Mouse (Mus musculus) hindbrain, embryonic 12.5 days (tissue): ENCODE results near the gene Dzip1. TPM values are rescaled to one million over a fixed set of nuclear protein-coding genes. Genes with fewer than 3 reads are reported as not detected.

Source experiments
- ATAC-seq: fragments of 200-750 bp; cut with Nextera tagmentation; 2 replicates; pipeline ENCODE4 v1.8.0; 2017; ENCODE audit warnings: moderate TSS enrichment; ENCODE audit not compliant: low FRiP score
- H3K27ac ChIP-seq: fragments of 300-500 bp; sonication (generic); 2 replicates; pipeline ENCODE4 v1.5.1; 2016; ENCODE audit warnings: mild to moderate bottlenecking
- H3K27me3 ChIP-seq: fragments of 300-500 bp; sonication (generic); 2 replicates; pipeline ENCODE4 v1.6.1; 2016; ENCODE audit warnings: mild to moderate bottlenecking
- H3K36me3 ChIP-seq: fragments of 300-500 bp; sonication (generic); 2 replicates; pipeline ENCODE4 v1.6.1; 2016; ENCODE audit warnings: mild to moderate bottlenecking
- H3K4me1 ChIP-seq: fragments of 300-500 bp; sonication (generic); 2 replicates; pipeline ENCODE4 v1.6.1; 2016
- H3K4me2 ChIP-seq: fragments of 300-500 bp; sonication (generic); replicated peaks from 2 replicates; pipeline ENCODE4 v1.6.1; 2016; ENCODE audit warnings: mild to moderate bottlenecking
- H3K4me3 ChIP-seq: fragments of 300-500 bp; sonication (generic); 2 replicates; pipeline ENCODE4 v1.5.1; 2016; ENCODE audit warnings: mild to moderate bottlenecking
- H3K9ac ChIP-seq: fragments of 300-500 bp; sonication (generic); 2 replicates; pipeline ENCODE4 v1.6.1; 2016; ENCODE audit warnings: mild to moderate bottlenecking, moderate library complexity
- H3K9me3 ChIP-seq: fragments of 300-500 bp; sonication (generic); replicated peaks from 2 replicates; pipeline ENCODE4 v1.6.1; 2016; ENCODE audit warnings: mild to moderate bottlenecking
- WGBS: fragments of 180-500 bp; shearing (Covaris S2); methylation state at CpG from one replicate; pipeline ENCODE4 v1.1.7; 2016; 5-methylcytosine and 5-hydroxymethylcytosine counted together
- polyA plus RNA-seq: library from polyadenylated mRNA; unstranded; fragments of >200 nt; fragmentation: Nextera tagmentation; extraction: Ambion mirVana; gene quantifications from 2 replicates; pipeline ENCODE4 v1.2.1, GENCODE M21; 2016

The Dzip1 gene
- polyA plus RNA-seq, 1 experiment from 2014 or later: 46.3 TPM

DNA sequence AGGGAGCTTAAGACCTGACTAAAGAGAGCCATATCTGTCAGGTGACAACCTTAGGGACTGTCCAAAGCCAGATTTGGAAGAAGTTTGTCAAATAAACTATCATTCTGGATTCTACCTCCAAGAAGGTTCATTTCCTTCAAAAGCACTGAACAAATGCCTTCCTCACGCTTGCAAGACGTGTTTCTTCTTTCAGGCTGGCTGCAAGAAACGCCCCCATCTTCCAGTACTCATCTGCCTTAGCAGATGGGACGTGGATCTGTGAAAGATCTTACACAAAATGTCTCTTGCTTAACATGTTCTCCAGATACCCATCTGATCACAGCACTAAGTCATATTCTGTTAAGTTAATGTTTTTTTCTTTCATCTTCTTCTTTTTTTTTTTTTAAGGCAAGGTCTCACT is 35.2 kb downstream of the Dzip1 start:
- Histone ChIP-seq H3K27me3 (no peaks in the 10 kb centered on the region), H3K36me3 (peaks cover 86% of the 10 kb centered on the region)
- WGBS: 89% methylated on average over 4 of the region's 4 CpGs

DNA sequence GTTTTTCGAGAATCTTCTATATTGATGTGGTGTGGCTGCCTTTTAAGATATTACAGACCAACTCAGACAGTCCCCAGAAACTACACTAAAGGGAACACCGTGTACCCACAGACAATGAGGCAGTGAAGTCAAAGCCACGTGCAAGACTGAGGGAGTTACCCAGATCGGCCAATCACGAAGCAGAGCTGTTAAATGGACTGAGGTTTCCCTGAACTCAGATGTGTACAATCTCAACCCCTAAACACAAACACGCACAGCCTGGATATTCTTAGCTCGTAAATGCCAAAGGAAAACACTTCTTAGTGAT is 41.1 kb downstream of the Dzip1 start:
- H3K27me3 ChIP-seq: no peaks in the 10 kb centered on the region
- 90% methylated on average over 7 of the region's 7 CpGs for WGBS
- ATAC-seq: no peak
- no peak overlapping the region for H3K4me2 ChIP-seq
- H3K27ac ChIP-seq: no peak overlapping the region
- H3K9ac ChIP-seq: no peak overlapping the region
- H3K4me3 ChIP-seq: no peak overlapping the region
- no peaks in the 10 kb centered on the region for H3K4me1 ChIP-seq
- no peaks in the 10 kb centered on the region for H3K9me3 ChIP-seq
- peaks cover 85% of the 10 kb centered on the region for H3K36me3 ChIP-seq

More for the DNA sequence above, 35.2 kb downstream of the Dzip1 start:
- Histone ChIP-seq H3K27ac (no peak overlapping the region), H3K4me2 (no peak overlapping the region), H3K9me3 (no peaks in the 10 kb centered on the region), H3K4me1 (no peaks in the 10 kb centered on the region), H3K4me3 (no peak overlapping the region), H3K9ac (no peak overlapping the region)
- no peak for ATAC-seq

- Histone ChIP-seq H3K4me1 (no peaks in the 10 kb centered on the region), H3K9ac (no peak overlapping the region), H3K27ac (no peak overlapping the region), H3K36me3 (peaks cover 85% of the 10 kb centered on the region), H3K9me3 (no peaks in the 10 kb centered on the region), H3K4me3 (no peak overlapping the region), H3K27me3 (no peaks in the 10 kb centered on the region), H3K4me2 (no peak overlapping the region)
- WGBS: 91% methylated on average over 18 of the region's 18 CpGs
- no peak for ATAC-seq
Measured at GRCm38 (mm10) chr14:118883344-118884249, 41.7 kb downstream of the Dzip1 start.

- Histone ChIP-seq H3K27ac (no peak overlapping the region), H3K4me1 (no peaks in the 10 kb centered on the region), H3K9ac (no peak overlapping the region), H3K9me3 (no peaks in the 10 kb centered on the region), H3K27me3 (no peaks in the 10 kb centered on the region), H3K4me2 (no peak overlapping the region), H3K36me3 (peaks cover 74% of the 10 kb centered on the region), H3K4me3 (no peak overlapping the region)
- 77% methylated on average over 10 of the region's 10 CpGs for WGBS
- no peak for ATAC-seq
Measured at GRCm38 (mm10) chr14:118880696-118881095, 44.6 kb downstream of the Dzip1 start.

- H3K9me3 ChIP-seq: no peaks in the 10 kb centered on the region
- H3K36me3 ChIP-seq: peaks cover 75% of the 10 kb centered on the region
- ATAC-seq: no peak
- WGBS: 86% methylated on average over 11 of the region's 11 CpGs
- H3K4me2 ChIP-seq: no peak overlapping the region
- no peak overlapping the region for H3K4me3 ChIP-seq
- H3K4me1 ChIP-seq: no peaks in the 10 kb centered on the region
- no peaks in the 10 kb centered on the region for H3K27me3 ChIP-seq
- H3K27ac ChIP-seq: no peak overlapping the region
- H3K9ac ChIP-seq: no peak overlapping the region
Measured at GRCm38 (mm10) chr14:118878346-118878910, 46.8 kb downstream of the Dzip1 start.

DNA sequence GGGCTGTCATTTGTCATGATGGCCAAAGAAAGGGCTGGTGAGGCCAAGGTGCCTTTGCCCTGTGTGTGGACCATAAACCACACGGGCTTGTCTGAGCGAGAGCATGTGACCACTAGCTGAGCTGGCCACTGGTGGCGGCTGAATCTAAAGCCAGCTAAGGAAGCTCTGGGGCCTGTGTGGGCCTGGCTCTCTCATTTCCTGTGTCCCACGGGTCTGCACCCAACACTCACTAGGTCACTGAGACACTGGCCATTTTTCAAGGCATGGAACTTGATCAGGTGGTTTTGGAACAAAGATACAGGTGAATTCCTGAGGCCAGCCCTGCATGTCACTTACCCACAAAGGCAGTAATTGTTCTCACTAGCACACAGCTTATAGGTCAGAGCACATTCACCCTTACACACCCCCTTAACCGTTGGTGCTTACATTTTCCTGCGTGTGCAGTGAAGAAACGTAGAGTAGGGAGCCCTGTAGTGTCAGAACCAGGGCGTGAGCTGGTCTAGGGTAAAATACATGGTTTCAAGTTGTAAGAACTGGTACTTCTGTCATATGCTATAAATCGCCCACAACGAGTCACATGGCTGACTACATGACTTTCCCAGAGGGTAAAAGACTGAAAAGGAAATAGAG is 50.4 kb downstream of the Dzip1 start:
- H3K27ac ChIP-seq: no peak overlapping the region
- WGBS: 79% methylated on average over 10 of the region's 10 CpGs
- H3K9me3 ChIP-seq: no peaks in the 10 kb centered on the region
- no peaks in the 10 kb centered on the region for H3K27me3 ChIP-seq
- no peak for ATAC-seq
- H3K4me3 ChIP-seq: no peak overlapping the region
- no peak overlapping the region for H3K9ac ChIP-seq
- no peak overlapping the region for H3K4me2 ChIP-seq
- H3K36me3 ChIP-seq: peaks cover 58% of the 10 kb centered on the region
- no peaks in the 10 kb centered on the region for H3K4me1 ChIP-seq

- Histone ChIP-seq H3K4me1 (no peaks in the 10 kb centered on the region), H3K9ac (no peak overlapping the region), H3K4me3 (no peak overlapping the region), H3K4me2 (no peak overlapping the region), H3K36me3 (peaks cover 51% of the 10 kb centered on the region), H3K27me3 (no peaks in the 10 kb centered on the region), H3K9me3 (no peaks in the 10 kb centered on the region), H3K27ac (no peak overlapping the region)
- no peak for ATAC-seq
- 91% methylated on average over 4 of the region's 4 CpGs for WGBS
Measured at GRCm38 (mm10) chr14:118874126-118874525, 51.1 kb downstream of the Dzip1 start.

DNA sequence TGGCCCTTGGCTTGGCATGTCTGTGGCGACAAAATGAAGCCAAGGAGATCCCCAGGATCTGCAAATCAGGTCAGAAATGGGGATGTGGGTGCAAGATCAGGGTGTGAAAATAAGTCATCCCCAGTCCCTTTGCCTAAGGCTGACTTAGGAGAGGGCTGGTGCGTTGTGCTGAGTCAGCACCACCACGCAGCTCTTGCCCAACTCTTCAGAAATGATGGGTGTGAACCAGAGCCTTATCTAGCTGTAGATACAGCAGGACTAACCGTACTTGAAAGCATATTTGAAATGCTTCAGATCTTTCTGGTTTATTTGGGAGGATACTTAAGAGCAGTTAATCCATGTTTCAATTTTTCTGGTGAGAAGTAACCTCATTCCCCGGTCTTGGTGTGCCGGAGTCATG is 55.5 kb downstream of the Dzip1 start:
- peaks cover 22% of the 10 kb centered on the region for H3K36me3 ChIP-seq
- WGBS: 95% methylated on average over 6 of the region's 6 CpGs
- H3K27me3 ChIP-seq: no peaks in the 10 kb centered on the region
- H3K9me3 ChIP-seq: no peaks in the 10 kb centered on the region
- H3K9ac ChIP-seq: no peak overlapping the region
- H3K4me1 ChIP-seq: peaks cover 5% of the 10 kb centered on the region; the same call in 1 of the 2 replicates
- H3K4me3 ChIP-seq: no peak overlapping the region
- ATAC-seq: no peak
- no peak overlapping the region for H3K4me2 ChIP-seq
- no peak overlapping the region for H3K27ac ChIP-seq

GRCm38 (mm10) chr14:118868102-118868724 is 57.0 kb downstream of the Dzip1 start:
- 85% methylated on average over 13 of the region's 13 CpGs for WGBS
- no peak overlapping the region for H3K4me3 ChIP-seq
- peaks cover 5% of the 10 kb centered on the region; the same call in 1 of the 2 replicates for H3K4me1 ChIP-seq
- H3K4me2 ChIP-seq: no peak overlapping the region
- no peaks in the 10 kb centered on the region for H3K9me3 ChIP-seq
- no peak overlapping the region for H3K9ac ChIP-seq
- H3K36me3 ChIP-seq: peaks cover 13% of the 10 kb centered on the region; the same call in 1 of the 2 replicates
- H3K27me3 ChIP-seq: no peaks in the 10 kb centered on the region
- ATAC-seq: no peak
- H3K27ac ChIP-seq: no peak overlapping the region

- ATAC-seq: no peak
- Histone ChIP-seq H3K9me3 (no peaks in the 10 kb centered on the region), H3K4me2 (no peak overlapping the region), H3K36me3 (0 out of 2 replicates have a peak, but pooled peaks cover 5% of the 10 kb centered on the region), H3K9ac (no peak overlapping the region), H3K27me3 (no peaks in the 10 kb centered on the region), H3K27ac (no peak overlapping the region), H3K4me3 (no peak overlapping the region), H3K4me1 (peaks cover 5% of the 10 kb centered on the region; the same call in 1 of the 2 replicates)
- WGBS: 63% methylated on average over 6 of the region's 6 CpGs
Measured at GRCm38 (mm10) chr14:118867366-118867765, 57.9 kb downstream of the Dzip1 start.

- no peaks in the 10 kb centered on the region for H3K9me3 ChIP-seq
- no peak overlapping the region for H3K9ac ChIP-seq
- peaks cover 5% of the 10 kb centered on the region; the same call in 1 of the 2 replicates for H3K4me1 ChIP-seq
- H3K4me2 ChIP-seq: no peak overlapping the region
- no peak overlapping the region for H3K27ac ChIP-seq
- H3K4me3 ChIP-seq: no peak overlapping the region
- H3K36me3 ChIP-seq: no peaks in the 10 kb centered on the region
- no peaks in the 10 kb centered on the region for H3K27me3 ChIP-seq
- ATAC-seq: no peak
- WGBS: 91% methylated on average over 10 of the region's 10 CpGs
Measured at GRCm38 (mm10) chr14:118866014-118866811, 59.0 kb downstream of the Dzip1 start.
